Mouse (Mus musculus): ENCODE data around the gene 2610507B11Rik.

2610507B11Rik gene

DNA sequence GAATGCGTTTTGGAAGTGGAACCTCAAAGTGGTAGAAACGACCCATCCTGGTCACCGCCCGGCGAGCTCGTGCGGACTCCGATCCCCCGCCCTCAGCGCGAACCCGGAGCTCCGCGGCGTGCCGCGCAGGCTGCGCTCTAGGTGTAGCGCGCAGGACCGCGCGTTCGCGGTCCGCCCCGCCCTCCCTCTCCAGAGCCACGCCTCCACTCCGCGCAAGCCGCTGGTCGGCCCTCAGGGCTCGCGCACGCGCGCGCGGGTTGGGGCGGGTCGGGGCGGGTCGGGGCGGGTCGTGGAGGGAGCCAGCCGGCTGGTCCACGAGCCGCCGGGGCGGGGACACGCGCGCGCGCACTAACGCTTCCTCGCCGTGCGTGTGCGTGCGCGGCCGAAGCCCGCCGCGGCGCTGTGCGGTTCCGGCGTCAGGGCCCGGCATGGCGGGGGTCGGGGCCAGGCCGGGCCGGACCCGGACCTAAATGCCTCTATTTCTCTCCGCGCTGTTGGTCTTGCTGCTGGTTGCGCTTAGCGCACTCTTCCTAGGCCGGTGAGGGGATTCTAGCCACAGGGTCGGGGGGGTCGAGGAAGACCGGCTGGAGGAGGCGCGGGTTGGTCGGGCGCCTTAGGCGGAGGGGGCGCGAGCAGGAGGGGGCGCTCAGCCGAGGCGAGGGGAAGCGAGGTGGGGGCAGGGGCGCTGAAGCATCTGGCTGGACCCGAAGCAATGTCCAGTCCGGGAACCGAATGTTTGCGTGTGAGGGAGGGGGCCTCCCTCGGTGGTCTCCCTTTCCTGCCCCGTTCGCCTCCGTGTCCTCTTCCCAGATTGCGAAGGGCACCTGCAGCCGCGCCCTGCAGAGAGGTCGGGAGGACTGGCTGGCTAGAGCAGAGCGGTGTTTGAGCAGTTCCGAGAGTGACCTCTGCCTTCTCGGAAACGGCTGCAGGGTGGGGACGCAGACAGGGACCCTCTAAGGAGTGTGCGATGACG, at the start of gene 2610507B11Rik:
2610507B11Rik (plus strand) TSS at position 373 of the 973 bp plus-strand sequence.
- peak; percentile 93 to 95 for DNase-seq

GRCm38 (mm10) chr11:78213086-78213817, 48.3 kb upstream of the 2610507B11Rik start:
- peak in 1 of 2 experiments; percentile 9 for DNase-seq

DNA sequence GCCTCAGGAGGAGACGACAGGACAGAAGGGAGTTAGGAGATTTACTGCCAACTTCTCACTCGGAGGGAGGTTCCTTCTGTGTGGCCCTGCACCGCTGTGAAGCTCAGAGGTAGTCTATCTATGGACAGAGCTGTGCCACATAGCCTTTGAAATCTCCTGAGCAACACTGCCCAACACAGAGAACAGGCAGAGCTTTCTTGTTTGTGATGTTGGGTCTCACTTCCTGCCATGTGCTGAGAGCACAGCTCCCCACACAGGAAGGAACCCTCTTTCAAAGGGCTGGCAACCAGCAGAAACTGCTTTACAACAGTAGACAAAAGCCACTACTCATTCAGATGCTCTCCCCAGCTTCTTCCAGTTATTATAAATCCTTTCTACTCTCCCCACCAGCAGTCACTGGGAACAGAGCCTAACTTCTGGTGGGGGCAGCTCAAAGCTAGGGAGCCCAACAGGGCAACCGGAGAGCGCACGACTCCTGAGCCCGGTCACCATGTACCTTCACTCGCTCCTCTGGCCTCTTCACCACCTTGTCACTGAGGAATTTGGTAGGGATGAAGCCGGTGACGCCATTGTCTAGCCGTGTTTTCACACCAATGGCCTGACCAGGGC, 45.7 kb upstream of the 2610507B11Rik start:
- peak; percentile 35 to 41 for DNase-seq

- no peak for DNase-seq
These were observed 38.0 kb upstream of the 2610507B11Rik start for GRCm38 (mm10) chr11:78223586-78223985.

- no peak for DNase-seq
These were observed 30.0 kb upstream of the 2610507B11Rik start for GRCm38 (mm10) chr11:78231518-78231917.

DNA sequence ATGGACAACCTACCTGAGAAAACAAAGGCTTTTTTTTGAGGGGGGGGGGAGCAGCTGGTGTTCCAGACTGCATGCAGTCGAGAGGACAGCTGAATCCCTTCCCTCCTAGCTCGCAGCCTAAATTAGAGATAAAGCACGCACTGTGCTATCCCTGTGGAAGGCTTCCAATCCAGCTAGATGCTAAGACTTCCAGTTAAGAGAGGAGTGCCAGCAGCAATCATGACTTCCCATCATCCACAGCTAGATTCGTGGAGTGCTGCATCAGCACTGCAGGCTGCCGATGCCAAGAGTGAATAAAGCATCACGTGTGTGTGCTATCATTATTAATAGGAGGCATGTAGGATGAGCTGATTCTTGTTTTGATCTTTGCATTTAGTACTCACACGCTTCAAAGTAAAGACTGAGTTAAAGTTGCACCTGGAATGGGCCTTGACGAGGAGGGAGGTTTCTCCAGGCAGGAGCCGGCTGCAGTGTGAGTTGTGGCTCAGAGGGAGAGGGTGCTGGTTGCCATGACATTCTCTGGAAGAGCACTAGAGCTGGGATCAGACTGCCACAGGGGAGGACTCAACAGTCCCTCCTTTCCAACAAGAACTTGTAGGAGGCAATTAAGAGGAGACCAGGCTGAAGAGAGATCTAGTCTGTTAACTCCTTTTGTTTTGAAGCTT, 21.2 kb upstream of the 2610507B11Rik start:
- no peak for DNase-seq

- no peak for DNase-seq
These were observed 16.3 kb upstream of the 2610507B11Rik start for GRCm38 (mm10) chr11:78245261-78245626.

GRCm38 (mm10) chr11:78245627-78246317, 15.8 kb upstream of the 2610507B11Rik start, which contains the start of the genes Sdf2 and Supt6:
TSS of gene Sdf2 (plus strand) at chr11:78245746.
TSS of gene Supt6 (minus strand) at chr11:78245987.
- DNase-seq = peak; percentile 85 to 88

- DNase-seq = no peak
These were observed 15.1 kb upstream of the 2610507B11Rik start for GRCm38 (mm10) chr11:78246318-78247011.

DNA sequence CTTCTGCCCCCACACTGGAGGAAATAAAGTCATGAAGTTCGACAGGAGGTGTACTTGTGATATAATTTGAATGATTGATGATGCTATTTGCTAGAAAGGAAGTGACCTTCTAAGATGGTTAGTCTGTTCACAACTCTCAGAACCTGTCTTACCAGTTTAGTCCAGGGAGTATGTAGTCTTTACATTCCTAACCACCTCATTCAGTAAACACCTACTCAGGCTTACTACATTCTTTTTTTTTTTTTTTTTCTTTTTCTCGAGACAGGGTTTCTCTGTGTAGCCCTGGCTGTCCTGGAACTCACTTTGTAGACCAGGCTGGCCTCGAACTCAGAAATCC, 14.6 kb upstream of the 2610507B11Rik start:
- DNase-seq = no peak

DNA sequence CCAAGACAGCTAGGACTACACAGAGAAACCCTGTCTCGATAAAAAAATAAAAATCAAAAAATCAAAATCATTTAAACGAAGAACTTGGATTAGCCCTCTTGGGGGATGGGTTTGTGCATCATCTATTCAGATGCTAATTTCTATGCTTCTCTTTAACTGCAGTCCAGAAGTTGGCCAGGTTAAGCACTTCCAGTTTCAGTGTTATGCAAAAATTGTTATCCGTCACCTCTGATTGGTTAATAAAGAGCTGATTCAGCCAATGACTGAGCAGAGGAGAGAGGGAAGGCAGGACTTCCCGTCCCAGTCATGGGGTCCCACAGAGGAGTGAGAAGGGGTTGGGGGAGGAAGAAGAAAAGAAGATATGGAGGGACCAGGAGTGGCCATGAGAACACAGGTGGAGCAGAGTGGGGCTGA, 13.8 kb upstream of the 2610507B11Rik start:
- DNase-seq = no peak

GRCm38 (mm10) chr11:78256618-78257017, 4.9 kb upstream of the 2610507B11Rik start:
- DNase-seq = no peak

- DNase-seq = no peak
These were observed 878 bp upstream of the 2610507B11Rik start for GRCm38 (mm10) chr11:78260489-78261258.

GRCm38 (mm10) chr11:78262550-78262949, 998 bp downstream of the 2610507B11Rik start:
- DNase-seq = peak; percentile 54 to 66

GRCm38 (mm10) chr11:78265571-78265970, 4.0 kb downstream of the 2610507B11Rik start:
- no peak for DNase-seq

DNA sequence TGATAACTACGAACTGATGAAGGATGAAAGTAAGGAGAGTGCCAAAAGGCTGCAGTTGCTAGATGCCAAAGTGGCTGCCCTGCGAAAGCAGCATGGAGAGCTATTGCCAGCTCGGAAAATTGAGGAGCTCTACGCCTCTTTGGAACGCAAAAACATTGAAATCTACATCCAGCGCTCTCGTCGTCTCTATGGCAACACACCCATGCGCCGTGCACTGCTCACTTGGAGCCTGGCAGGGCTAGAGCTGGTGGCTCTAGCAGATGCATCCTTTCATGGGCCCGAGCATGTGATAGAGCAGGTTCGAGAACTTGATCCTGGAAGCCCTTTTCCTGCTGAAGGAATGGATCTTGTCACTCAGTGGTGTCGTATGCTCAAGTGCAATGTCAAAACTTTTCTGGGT, 10.4 kb downstream of the 2610507B11Rik start:
- no peak for DNase-seq

- DNase-seq = no peak
These were observed 14.0 kb downstream of the 2610507B11Rik start for GRCm38 (mm10) chr11:78275596-78275995.

GRCm38 (mm10) chr11:78276169-78276568, 14.6 kb downstream of the 2610507B11Rik start:
- peak in 1 of 2 experiments; percentile 8 for DNase-seq

DNA sequence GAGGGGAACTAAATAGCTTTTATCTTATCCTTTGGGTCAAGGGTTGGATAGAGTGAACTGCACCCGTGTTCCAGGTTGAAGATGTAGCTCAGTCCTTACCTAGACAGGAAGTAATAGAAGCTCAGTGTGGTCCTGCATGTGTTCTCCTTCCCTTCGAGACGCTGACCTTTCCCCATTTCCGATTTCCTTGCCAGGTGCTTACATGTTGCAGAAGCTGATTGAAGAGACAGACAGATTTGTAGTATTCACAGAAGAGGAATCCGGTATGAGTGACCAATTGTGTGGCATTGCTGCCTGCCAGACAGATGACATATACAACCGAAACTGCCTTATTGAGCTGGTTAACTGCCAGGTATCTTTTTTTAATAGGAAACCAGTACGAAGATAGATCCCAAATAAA, 17.3 kb downstream of the 2610507B11Rik start:
- no peak for DNase-seq

DNA sequence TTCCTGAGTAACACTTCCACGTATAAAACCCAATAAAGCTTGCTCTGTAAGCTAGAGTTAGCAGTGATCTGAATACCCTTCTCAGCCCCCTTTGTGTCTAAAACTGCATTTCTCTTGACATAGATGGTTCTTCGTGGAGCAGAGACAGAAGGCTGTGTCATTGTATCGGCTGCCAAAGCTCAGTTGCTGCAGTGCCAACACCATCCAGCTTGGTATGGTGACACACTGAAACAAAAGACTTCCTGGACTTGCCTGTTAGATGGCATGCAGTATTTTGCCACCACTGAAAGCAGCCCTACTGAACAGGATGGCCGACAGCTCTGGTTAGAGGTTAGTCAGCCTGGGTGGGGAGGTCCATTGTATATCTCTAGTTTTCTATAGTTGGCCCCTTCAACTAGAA, 18.0 kb downstream of the 2610507B11Rik start:
- no peak for DNase-seq

Measured in thymus, postnatal 36 days (tissue).